Mouse (Mus musculus): ENCODE data around the gene Defb10. TPM values are rescaled to one million over a fixed set of nuclear protein-coding genes. Genes with fewer than 3 reads are reported as not detected.
"Not testable (repeated sequence)": the region's sequence is repeated elsewhere in the genome, so short reads cannot be mapped to it uniquely, and the experiment has no call there.

Defb10 gene
- polyA plus RNA-seq (2014; fragmentation: Nextera tagmentation; extraction: Ambion mirVana), result not detected in 2 replicates

DNA sequence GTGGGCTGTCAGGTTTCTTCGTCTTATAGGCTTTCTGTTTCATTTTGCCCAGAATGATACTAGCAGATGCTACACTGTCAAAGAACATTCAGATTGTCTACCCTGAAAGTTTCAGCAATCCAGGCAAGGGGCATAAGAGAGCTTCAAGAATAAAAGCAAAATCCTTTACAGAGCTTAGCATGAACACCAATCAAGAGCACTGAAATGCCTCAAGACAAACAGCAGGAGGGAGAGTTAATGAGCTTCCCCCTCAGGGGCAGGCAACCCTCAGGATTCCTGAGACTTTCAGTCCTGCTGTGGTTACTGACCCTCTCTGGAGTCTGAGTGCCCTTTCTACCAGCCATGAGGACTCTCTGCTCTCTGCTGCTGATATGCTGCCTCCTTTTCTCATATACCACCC is at the start of gene Defb10:
Defb10 (plus strand) TSS at position 316 of the 400 bp plus-strand sequence.
- not testable (repeated sequence) for H3K9ac ChIP-seq (ENCODE audit: low read depth, low read length); H3K9me3 ChIP-seq (ENCODE audit: control insufficient read depth, low read length); ATAC-seq (ENCODE audit: low FRiP score, low TSS enrichment); H3K4me3 ChIP-seq (ENCODE audit: low read length); H3K4me1 ChIP-seq (ENCODE audit: control insufficient read depth, insufficient read depth, low read length); H3K36me3 ChIP-seq (ENCODE audit: control insufficient read depth, insufficient read depth, low read length); H3K27ac ChIP-seq (ENCODE audit: low read depth, low read length); H3K4me2 ChIP-seq (replicated peaks; ENCODE audit: low read depth, low read length); H3K27me3 ChIP-seq (ENCODE audit: control insufficient read depth, insufficient read depth, low read length)
- 48% methylated on average over 1 of the region's 1 CpGs for WGBS

DNA sequence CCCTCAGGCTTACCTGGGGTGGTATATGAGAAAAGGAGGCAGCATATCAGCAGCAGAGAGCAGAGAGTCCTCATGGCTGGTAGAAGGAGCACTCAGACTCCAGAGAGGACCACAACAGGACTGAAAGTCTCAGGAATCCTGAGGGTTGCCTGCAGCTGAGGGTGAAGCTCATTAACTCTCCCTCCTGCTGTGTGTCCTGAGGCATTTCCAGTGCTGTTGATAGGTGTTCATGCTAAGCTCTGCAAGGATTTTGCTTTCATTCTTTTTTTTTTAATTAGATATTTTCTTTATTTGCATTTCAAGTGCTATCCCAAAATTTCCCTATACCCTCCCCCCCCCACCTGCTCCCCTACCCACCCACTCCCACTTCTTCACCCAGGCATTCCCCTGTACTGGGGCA is 26.6 kb downstream of the Defb10 start, which contains the start of gene Defb9:
Defb9 (minus strand) TSS at position 101 of the 400 bp plus-strand sequence.
- ATAC-seq (ENCODE audit: low FRiP score, low TSS enrichment); H3K4me3 ChIP-seq (ENCODE audit: low read length): not testable (repeated sequence)

DNA sequence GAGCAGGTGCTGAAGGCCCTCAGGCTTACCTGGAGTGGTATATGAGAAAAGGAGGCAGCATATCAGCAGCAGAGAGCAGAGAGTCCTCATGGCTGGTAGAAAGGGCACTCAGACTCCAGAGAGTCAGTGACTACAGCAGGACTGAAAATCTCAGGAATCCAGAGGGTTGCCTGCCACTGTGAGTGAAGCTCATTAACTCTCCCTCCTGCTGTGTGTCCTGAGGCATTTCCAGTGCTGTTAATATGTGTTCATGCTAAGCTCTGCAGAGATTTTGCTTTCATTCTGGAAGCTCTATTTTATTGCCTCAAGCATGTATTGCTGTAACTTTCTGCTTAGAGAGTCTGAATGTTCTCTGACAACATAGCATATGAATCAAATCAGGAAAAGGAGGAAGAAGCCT is 47.6 kb downstream of the Defb10 start, which contains the start of gene Defb11:
Defb11 (minus strand) TSS at position 123 of the 400 bp plus-strand sequence.
- not testable (repeated sequence) for H3K4me1 ChIP-seq (ENCODE audit: control insufficient read depth, insufficient read depth, low read length); H3K9ac ChIP-seq (ENCODE audit: low read depth, low read length); H3K27me3 ChIP-seq (ENCODE audit: control insufficient read depth, insufficient read depth, low read length); H3K27ac ChIP-seq (ENCODE audit: low read depth, low read length); H3K4me2 ChIP-seq (replicated peaks; ENCODE audit: low read depth, low read length); H3K4me3 ChIP-seq (ENCODE audit: low read length); H3K9me3 ChIP-seq (ENCODE audit: control insufficient read depth, low read length); ATAC-seq (ENCODE audit: low FRiP score, low TSS enrichment); H3K36me3 ChIP-seq (ENCODE audit: control insufficient read depth, insufficient read depth, low read length)

More for the DNA sequence above, 26.6 kb downstream of the Defb10 start, which contains the start of gene Defb9:
- H3K4me2 ChIP-seq (replicated peaks; ENCODE audit: low read depth, low read length); H3K9me3 ChIP-seq (ENCODE audit: control insufficient read depth, low read length); H3K4me1 ChIP-seq (ENCODE audit: control insufficient read depth, insufficient read depth, low read length); H3K36me3 ChIP-seq (ENCODE audit: control insufficient read depth, insufficient read depth, low read length); H3K27me3 ChIP-seq (ENCODE audit: control insufficient read depth, insufficient read depth, low read length); H3K9ac ChIP-seq (ENCODE audit: low read depth, low read length); H3K27ac ChIP-seq (ENCODE audit: low read depth, low read length): not testable (repeated sequence)

Other genes with a start within 250 kb of the Defb10 start
- not detected in 2 replicates for gene Defa26, start 240.7 kb upstream of the Defb10 start, polyA plus RNA-seq (2014; fragmentation: Nextera tagmentation; extraction: Ambion mirVana)
- gene Defa17, start 203.1 kb upstream of the Defb10 start, polyA plus RNA-seq (2014; fragmentation: Nextera tagmentation; extraction: Ambion mirVana), result not detected in 2 replicates
- not detected in 2 replicates for gene Defa34, start 193.1 kb upstream of the Defb10 start, polyA plus RNA-seq (2014; fragmentation: Nextera tagmentation; extraction: Ambion mirVana)
- gene AY761184, start 155.3 kb upstream of the Defb10 start, polyA plus RNA-seq (2014; fragmentation: Nextera tagmentation; extraction: Ambion mirVana), result not detected in 2 replicates
- not detected in 2 replicates for gene Defa24, start 124.4 kb upstream of the Defb10 start, polyA plus RNA-seq (2014; fragmentation: Nextera tagmentation; extraction: Ambion mirVana)
- gene Defb50, start 35.4 kb upstream of the Defb10 start, polyA plus RNA-seq (2014; fragmentation: Nextera tagmentation; extraction: Ambion mirVana), result not detected in 2 replicates
- gene Defb2, start 19.0 kb upstream of the Defb10 start, polyA plus RNA-seq (2014; fragmentation: Nextera tagmentation; extraction: Ambion mirVana), result 0.86 TPM in 1 of 2 replicates, not detected in the other
- gene Defb9, start 26.5 kb downstream of the Defb10 start, polyA plus RNA-seq (2014; fragmentation: Nextera tagmentation; extraction: Ambion mirVana), result not detected in 2 replicates
- gene Defb11, start 47.5 kb downstream of the Defb10 start, polyA plus RNA-seq (2014; fragmentation: Nextera tagmentation; extraction: Ambion mirVana), result not detected in 2 replicates
- gene Defb15, start 73.8 kb downstream of the Defb10 start, polyA plus RNA-seq (2014; fragmentation: Nextera tagmentation; extraction: Ambion mirVana), result not detected in 2 replicates
- gene Defb35, start 79.5 kb downstream of the Defb10 start, polyA plus RNA-seq (2014; fragmentation: Nextera tagmentation; extraction: Ambion mirVana), result not detected in 2 replicates
- not detected in 2 replicates for gene Defb13, start 87.9 kb downstream of the Defb10 start, polyA plus RNA-seq (2014; fragmentation: Nextera tagmentation; extraction: Ambion mirVana)
- not detected in 2 replicates for gene Fam90a1a, start 99.8 kb downstream of the Defb10 start, polyA plus RNA-seq (2014; fragmentation: Nextera tagmentation; extraction: Ambion mirVana)
- not detected in 2 replicates for gene Ccdc70, start 110.9 kb downstream of the Defb10 start, polyA plus RNA-seq (2014; fragmentation: Nextera tagmentation; extraction: Ambion mirVana)
- 0.51 and 0.58 TPM in 2 replicates for gene Atp7b, start 201.4 kb downstream of the Defb10 start, polyA plus RNA-seq (2014; fragmentation: Nextera tagmentation; extraction: Ambion mirVana)
- gene Alg11, start 201.8 kb downstream of the Defb10 start, polyA plus RNA-seq (2014; fragmentation: Nextera tagmentation; extraction: Ambion mirVana), result 16.5 and 35.8 TPM in 2 replicates

Data from kidney, embryonic 14.5 days (tissue).